Mouse (Mus musculus): ENCODE results near the gene Nkx1-2.
A peak's percentile ranks its signal among the peaks of the same experiment; 100 is the strongest.

Nkx1-2 gene

GRCm38 (mm10) chr7:132599071-132599975 is at the start of gene Nkx1-2:
Nkx1-2 (minus strand) TSS chr7:132599637.
- no peak for DNase-seq

GRCm38 (mm10) chr7:132646514-132646913 is 47.1 kb upstream of the Nkx1-2 start:
- no peak for DNase-seq

- DNase-seq, result no peak
These were observed 45.3 kb upstream of the Nkx1-2 start for GRCm38 (mm10) chr7:132644605-132645279.

- DNase-seq, result no peak
These were observed 42.2 kb upstream of the Nkx1-2 start for GRCm38 (mm10) chr7:132641606-132642005.

- peak; percentile 75 to 76 for DNase-seq
These were observed 41.5 kb upstream of the Nkx1-2 start for GRCm38 (mm10) chr7:132640946-132641345.

GRCm38 (mm10) chr7:132638446-132639087 is 39.1 kb upstream of the Nkx1-2 start:
- DNase-seq, result peak; percentile 53 to 68

GRCm38 (mm10) chr7:132637292-132637691 is 37.9 kb upstream of the Nkx1-2 start:
- DNase-seq, result no peak

GRCm38 (mm10) chr7:132631313-132631712 is 31.9 kb upstream of the Nkx1-2 start:
- DNase-seq, result no peak

GRCm38 (mm10) chr7:132627448-132627847 is 28.0 kb upstream of the Nkx1-2 start:
- DNase-seq, result no peak

- DNase-seq, result no peak
These were observed 26.7 kb upstream of the Nkx1-2 start for GRCm38 (mm10) chr7:132626174-132626573.

- peak; percentile 9 to 54 for DNase-seq
These were observed 24.7 kb upstream of the Nkx1-2 start for GRCm38 (mm10) chr7:132624161-132624560.

GRCm38 (mm10) chr7:132619975-132620918 is 20.8 kb upstream of the Nkx1-2 start:
- DNase-seq, result peak; percentile 44 to 79

GRCm38 (mm10) chr7:132619549-132619948 is 20.1 kb upstream of the Nkx1-2 start:
- DNase-seq, result no peak

GRCm38 (mm10) chr7:132617021-132617564 is 17.7 kb upstream of the Nkx1-2 start:
- DNase-seq, result no peak

- no peak for DNase-seq
These were observed 17.0 kb upstream of the Nkx1-2 start for GRCm38 (mm10) chr7:132616391-132616790.

- no peak for DNase-seq
These were observed 15.9 kb upstream of the Nkx1-2 start for GRCm38 (mm10) chr7:132615346-132615745.

GRCm38 (mm10) chr7:132611530-132611929 is 12.1 kb upstream of the Nkx1-2 start:
- no peak for DNase-seq

- DNase-seq, result peak; percentile 80 to 87
These were observed 11.3 kb upstream of the Nkx1-2 start, which contains the start of gene Lhpp for GRCm38 (mm10) chr7:132610468-132611318. Lhpp (plus strand) TSS chr7:132610638.

- DNase-seq, result no peak
These were observed 9.0 kb upstream of the Nkx1-2 start for GRCm38 (mm10) chr7:132608316-132609020.

GRCm38 (mm10) chr7:132605689-132606088 is 6.3 kb upstream of the Nkx1-2 start:
- DNase-seq, result no peak

Measured in kidney, postnatal 25 days (tissue).